In the genomic region with DNA sequence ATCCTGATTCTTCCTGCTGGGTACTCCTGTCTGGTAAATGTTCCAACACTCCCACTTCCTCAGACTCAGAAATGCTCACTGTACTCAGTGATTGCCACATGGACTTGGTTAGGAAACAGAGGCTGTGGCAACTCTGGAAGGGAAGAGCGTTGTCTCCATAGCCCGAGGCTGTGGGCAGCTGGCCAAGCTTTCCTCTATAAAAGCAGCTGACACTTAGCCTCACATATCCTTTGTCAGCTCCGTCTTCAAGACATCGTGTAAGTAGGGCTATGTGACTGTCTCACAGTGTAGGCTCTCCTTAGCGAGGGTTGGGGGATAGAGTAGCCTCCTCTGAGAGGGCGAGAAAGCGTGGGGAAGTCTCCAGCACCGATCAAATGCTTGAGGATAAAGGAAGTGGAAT, we compare ENCODE assay signal across 10 mouse cellular contexts. TPM values are rescaled to one million over a fixed set of nuclear protein-coding genes. Genes with fewer than 3 reads are reported as not detected.
DNase-seq lines count a peak whose midpoint lies in the region; ATAC-seq and TF ChIP-seq lines count a peak whose summit lies in the region.
"Had no signal": no experiment of that assay in that cellular context is flagged by ENCODE, and none has a peak within 500 bp of the region (broad histone marks: within the 10 kb centered on the region; RNA-seq: fewer than 3 reads in every experiment).

A gene (plus strand): TSS at position 133 of the 400 bp plus-strand sequence.

- H3K9ac ChIP-seq in heart, embryonic 15.5 days, result no peak within 1 kb of the TSS

- no peak within 1 kb of the TSS for H3K27ac ChIP-seq in heart, embryonic 15.5 days

- 59% methylated on average over 8 of the region's 8 CpGs for WGBS in heart, embryonic 15.5 days
- 44% methylated on average over 8 of the region's 8 CpGs for WGBS in lung, adult 2 months

- TF ChIP-seq CTCF in lung, adult 2 months (IDR thresholded peaks at IDR 0.05; ENCODE audit: insufficient read depth, low read length), result no peak

- H3K9me3 ChIP-seq in heart, embryonic 15.5 days (replicated peaks), result no peaks in the 10 kb centered on the region

- H3K4me2 ChIP-seq in heart, embryonic 15.5 days, result no peak within 1 kb of the TSS

- H3K4me1 ChIP-seq in heart, embryonic 15.5 days (replicated peaks), result no peaks in the 10 kb centered on the region
- H3K4me1 ChIP-seq in lung, adult 2 months (ENCODE audit: control insufficient read depth, insufficient read depth, low read length), result no peaks in the 10 kb centered on the region

- intact Hi-C loops in heart, postnatal 25 days (cut with DNase I), result no loop called here

- no peak for TF ChIP-seq POLR2A in lung, adult 2 months (IDR thresholded peaks at IDR 0.05; ENCODE audit: borderline replicate concordance, extremely low read depth, low read depth, low read length)

- no peak for DNase-seq in heart, postnatal 25 days (ENCODE audit: low spot score)
- peak; percentile 31 for DNase-seq in Muller cell, postnatal 12 days (ENCODE audit: inconsistent ontology term)
- peak; percentile 10 for DNase-seq in lung, adult 2 months
- no peak for DNase-seq in frontal cortex, adult 2 months (ENCODE audit: extremely low spot score in 1 of 2, low spot score in 1 of 2)
- DNase-seq in testis, postnatal 10 days (ENCODE audit: low spot score), result no peak
- DNase-seq in ovary, adult 18-20 months (ENCODE audit: low spot score), result no peak

- H3K4me3 ChIP-seq in heart, embryonic 15.5 days, result no peak within 1 kb of the TSS
- no peak within 1 kb of the TSS for H3K4me3 ChIP-seq in lung, adult 2 months (replicated peaks; ENCODE audit: extremely low read depth, low read depth, low read length)

- H3K27me3 ChIP-seq in heart, embryonic 15.5 days, result no peaks in the 10 kb centered on the region

- no peaks in the 10 kb centered on the region for H3K36me3 ChIP-seq in heart, embryonic 15.5 days

- ATAC-seq in heart, embryonic 15.5 days (replicated peaks; ENCODE audit: insufficient number of reproducible peaks, insufficient read depth, low FRiP score, low read depth), result no peak
- ATAC-seq in erythroblast, adult 5-6 weeks (replicated peaks; ENCODE audit: low FRiP score, poor library complexity, severe bottlenecking), result no peak

RNA-seq across cellular contexts. Expression of the gene that starts here (rescaled TPM):
- 24.9 and 32.7 TPM in 2 replicates for polyA plus RNA-seq in heart, embryonic 15.5 days (2015; fragmentation: Nextera tagmentation; extraction: Ambion mirVana)
- 1 to 10 TPM in 1 of 2 experiments, under 1 TPM in 1; 0.61 to 1.6 TPM for total RNA-seq in heart, postnatal 25 days (2021)
- 9,516 and 10,353 TPM in 2 replicates for total RNA-seq in erythroblast, adult 5-6 weeks (2015; ENCODE audit: low replicate concordance)
- total RNA-seq in erythroblast, adult 5-6 weeks (2017; ENCODE audit: low replicate concordance), result 5,136 and 5,692 TPM in 2 replicates
- polyA plus RNA-seq in lung, adult 2 months (2012; rRNA removed), result 5.6 and 15.3 TPM in 2 replicates
- 1.9 and 3.7 TPM in 2 replicates for polyA plus RNA-seq in frontal cortex, adult 2 months (2012; rRNA removed)
- total RNA-seq: ES-E14; heart, adult 18-20 months had no signal

Comparison
In these comparisons a context has a peak if more than half of its experiments do, and no peak if none do; other contexts are left out.
1. RNA of the gene that starts here (total RNA-seq): 5,136 to 10,353 TPM in erythroblast, adult 5-6 weeks; 0.61 to 1.6 TPM in heart, postnatal 25 days; every median in the first group is over 1,000 times any median in the second.
2. DNase-seq: peak in Muller cell, postnatal 12 days (single experiment) and lung, adult 2 months (single experiment); none in heart, postnatal 25 days (single experiment), frontal cortex, adult 2 months (0 of 2), testis, postnatal 10 days (single experiment) and ovary, adult 18-20 months (single experiment).